Mouse (Mus musculus) stomach, embryonic 16.5 days (tissue): ENCODE results near the gene Ctf2. TPM values are rescaled to one million over a fixed set of nuclear protein-coding genes. Genes with fewer than 3 reads are reported as not detected.

Source experiments
- microRNA counts: library from miRNA; unstranded; fragments of <30 nt; microRNA quantifications from one replicate; lab custom pipeline; 2016
- microRNA-seq: library from miRNA; unstranded; fragments of <30 nt; microRNA quantifications from one replicate; pipeline ENCODE4, GENCODE M21; 2016
- polyA plus RNA-seq: library from polyadenylated mRNA; unstranded; fragments of >200 nt; fragmentation: Nextera tagmentation; extraction: Ambion mirVana; gene quantifications from 2 replicates; pipeline ENCODE4 v1.2.1, GENCODE M21; 2015

Gene Ctf2
- polyA plus RNA-seq, 1 experiment from 2014 or later = 0.22 TPM

MicroRNAs within 50 kb of the gene (microRNA counts, 519-probe panel; counts per million panel counts)
- 1,629 counts per million, percentile 24 among the panel's probes with 10 or more counts for microRNA mmu-miR-762 (lab: Ali Mortazavi, UCI)

Small RNA genes lying within 50 kb of the gene (microRNA-seq; reads per million reads assigned to microRNA genes)
- gene Mir762 = not detected

Other genes with a start within 250 kb of the Ctf2 start
- gene Srcap, start 220.2 kb downstream of the Ctf2 start, polyA plus RNA-seq = 20.3 and 32.4 TPM in 2 replicates
- gene Gm42715, start 212.6 kb downstream of the Ctf2 start, polyA plus RNA-seq = 12.3 and 13.2 TPM in 2 replicates
- 10.1 and 14.0 TPM in 2 replicates for gene Tmem265, start 170.8 kb downstream of the Ctf2 start, polyA plus RNA-seq
- 37.6 and 44.1 TPM in 2 replicates for gene Phkg2, start 158.8 kb downstream of the Ctf2 start, polyA plus RNA-seq
- gene Ccdc189, start 143.6 kb downstream of the Ctf2 start, polyA plus RNA-seq = 6.3 and 8.1 TPM in 2 replicates
- 41.6 and 41.7 TPM in 2 replicates for gene Rnf40, start 143.4 kb downstream of the Ctf2 start, polyA plus RNA-seq
- gene Zfp629, start 116.4 kb downstream of the Ctf2 start, polyA plus RNA-seq = 10.4 and 10.9 TPM in 2 replicates
- gene Bcl7c, start 23.2 kb downstream of the Ctf2 start, polyA plus RNA-seq = 26.2 and 33.1 TPM in 2 replicates
- gene Ctf1, start 19.4 kb downstream of the Ctf2 start, polyA plus RNA-seq = 8.1 and 10.3 TPM in 2 replicates
- gene Fbxl19, start 12.4 kb upstream of the Ctf2 start, polyA plus RNA-seq = 2.8 and 3.2 TPM in 2 replicates
- 26.7 and 29.0 TPM in 2 replicates for gene Orai3, start 37.6 kb upstream of the Ctf2 start, polyA plus RNA-seq
- gene Setd1a, start 44.5 kb upstream of the Ctf2 start, polyA plus RNA-seq = 10.5 and 16.4 TPM in 2 replicates
- not detected in 2 replicates for gene Gm49388, start 53.4 kb upstream of the Ctf2 start, polyA plus RNA-seq
- 35.2 and 36.1 TPM in 2 replicates for gene Hsd3b7, start 68.4 kb upstream of the Ctf2 start, polyA plus RNA-seq
- 43.1 and 48.6 TPM in 2 replicates for gene Stx4a, start 92.1 kb upstream of the Ctf2 start, polyA plus RNA-seq
- gene Stx1b, start 92.4 kb upstream of the Ctf2 start, polyA plus RNA-seq = 2.9 and 3.6 TPM in 2 replicates
- 9.9 and 11.2 TPM in 2 replicates for gene Zfp646, start 144.1 kb upstream of the Ctf2 start, polyA plus RNA-seq
- 11.5 and 11.9 TPM in 2 replicates for gene Zfp668, start 144.7 kb upstream of the Ctf2 start, polyA plus RNA-seq
- 1.7 and 1.8 TPM in 2 replicates for gene Prss53, start 158.8 kb upstream of the Ctf2 start, polyA plus RNA-seq
- not detected in 2 replicates for gene Gm21974, start 163.3 kb upstream of the Ctf2 start, polyA plus RNA-seq
- gene Vkorc1, start 163.5 kb upstream of the Ctf2 start, polyA plus RNA-seq = 179 and 184 TPM in 2 replicates
- 134 and 148 TPM in 2 replicates for gene Bckdk, start 171.9 kb upstream of the Ctf2 start, polyA plus RNA-seq
- 27.6 and 29.2 TPM in 2 replicates for gene Kat8, start 180.3 kb upstream of the Ctf2 start, polyA plus RNA-seq
- 63.8 and 78.8 TPM in 2 replicates for gene Prss8, start 197.9 kb upstream of the Ctf2 start, polyA plus RNA-seq
- gene Prss36, start 214.6 kb upstream of the Ctf2 start, polyA plus RNA-seq = 10.7 and 11.7 TPM in 2 replicates
- gene Fus, start 235.3 kb upstream of the Ctf2 start, polyA plus RNA-seq = 204 and 234 TPM in 2 replicates